Mouse (Mus musculus): ENCODE data around the gene P2rx5.
A peak's percentile ranks its signal among the peaks of the same experiment; 100 is the strongest.

Gene P2rx5

DNA sequence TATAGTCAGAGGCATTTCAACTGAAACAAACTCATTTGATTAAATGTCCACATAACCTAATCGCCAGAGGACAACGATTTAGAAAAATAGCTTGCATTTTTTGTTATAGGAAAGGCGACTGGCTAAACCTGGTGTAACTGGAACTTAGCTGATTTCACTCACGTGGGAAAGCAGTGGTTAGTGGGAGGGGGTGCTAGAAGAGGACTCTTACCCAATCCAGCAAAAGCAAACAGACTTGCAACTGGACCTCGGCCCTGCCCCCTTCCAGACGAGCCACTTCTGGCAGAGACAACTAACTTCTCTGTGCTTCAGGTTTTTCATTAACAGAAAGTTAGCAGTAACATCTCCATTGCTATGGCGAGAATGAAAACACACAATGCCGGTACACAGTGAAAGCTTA, 15.4 kb downstream of the P2rx5 start:
- no peak for DNase-seq (ENCODE audit: inconsistent ontology term)

DNA sequence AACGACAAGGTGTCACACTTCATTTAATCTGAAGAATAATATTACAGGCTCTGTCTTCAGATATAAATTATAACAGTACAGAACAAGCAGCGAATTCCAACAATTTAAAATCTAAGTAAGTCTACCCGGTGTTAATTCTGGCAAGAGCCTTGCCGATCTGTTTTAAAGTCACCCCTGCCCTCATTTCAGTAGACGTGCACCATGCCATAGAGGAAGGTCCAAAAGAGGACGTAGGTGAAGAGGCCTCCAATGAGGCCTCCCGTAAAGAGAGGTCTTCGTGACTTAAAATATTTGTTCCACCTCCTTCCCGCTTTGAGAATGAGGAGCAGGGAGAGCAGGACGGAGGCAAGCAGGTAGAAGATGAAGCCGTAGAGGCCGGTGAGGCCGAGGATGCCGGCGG, 16.0 kb downstream of the P2rx5 start:
- DNase-seq (ENCODE audit: inconsistent ontology term), result no peak

GRCm38 (mm10) chr11:73176608-73177508, 16.6 kb downstream of the P2rx5 start, which contains the start of the genes Emc6 and Tax1bp3:
Emc6 (minus strand) TSS chr11:73177037.
Tax1bp3 (plus strand) TSS chr11:73177083.
- DNase-seq (ENCODE audit: inconsistent ontology term), result peak; percentile 98

- peak; percentile 97 for DNase-seq (ENCODE audit: inconsistent ontology term)
These were observed 17.3 kb downstream of the P2rx5 start for GRCm38 (mm10) chr11:73177509-73177875.

GRCm38 (mm10) chr11:73177895-73178294, 17.7 kb downstream of the P2rx5 start:
- no peak for DNase-seq (ENCODE audit: inconsistent ontology term)

DNA sequence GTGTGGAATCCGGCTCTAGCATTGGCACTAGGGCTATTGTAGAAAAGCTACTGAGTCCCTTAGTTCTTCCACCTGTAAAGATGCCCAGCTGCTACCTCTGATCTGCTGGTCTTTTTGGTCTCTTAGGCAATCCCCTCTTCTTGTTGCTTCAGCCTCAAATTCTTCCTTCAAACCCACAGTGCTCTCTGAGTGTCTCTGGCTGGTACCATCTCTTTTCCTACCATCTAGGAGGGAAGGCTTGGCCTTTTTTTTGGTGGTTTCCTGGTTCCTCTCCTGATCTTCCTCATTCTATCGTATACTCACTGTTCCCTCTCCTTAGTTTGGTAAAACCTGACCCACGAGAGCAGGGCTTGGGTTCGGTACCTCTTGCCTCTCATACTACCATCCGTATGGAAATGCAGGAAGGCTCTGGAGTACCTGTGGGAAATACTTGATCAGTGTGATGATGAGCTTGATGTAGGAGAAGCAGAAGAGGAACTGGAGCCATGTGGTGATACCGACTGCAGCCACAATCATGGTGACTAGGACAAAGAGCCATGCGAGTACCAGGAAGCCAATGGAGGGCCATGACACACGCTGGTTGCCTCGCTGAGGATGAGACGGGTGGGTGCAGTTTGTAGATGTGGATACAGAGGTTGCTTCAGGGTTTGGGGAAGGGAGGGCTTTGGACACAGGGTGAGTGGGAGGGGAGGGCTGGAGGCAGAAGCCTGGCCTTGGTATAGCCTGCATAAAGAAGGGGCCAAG, 25.8 kb downstream of the P2rx5 start:
- no peak for DNase-seq (ENCODE audit: inconsistent ontology term)

DNA sequence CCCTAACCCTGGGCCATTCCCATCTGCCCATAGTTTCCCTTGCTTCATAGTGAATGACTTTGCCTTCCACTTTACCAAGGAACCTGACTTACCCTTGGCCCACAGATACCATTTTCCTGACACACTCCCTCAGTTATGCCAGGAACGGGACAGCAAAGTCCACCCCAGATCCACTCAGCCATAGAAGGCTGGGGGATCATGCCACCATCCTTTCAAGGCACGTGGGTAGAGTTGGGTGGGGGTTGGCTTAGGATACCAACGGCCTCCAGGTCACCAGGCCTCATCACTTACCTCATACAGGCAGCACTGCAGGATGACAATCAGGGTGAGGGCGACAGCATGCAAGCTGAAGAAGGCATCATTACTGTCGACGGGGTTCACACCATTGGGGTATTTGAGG, 27.0 kb downstream of the P2rx5 start:
- DNase-seq (ENCODE audit: inconsistent ontology term), result no peak

DNA sequence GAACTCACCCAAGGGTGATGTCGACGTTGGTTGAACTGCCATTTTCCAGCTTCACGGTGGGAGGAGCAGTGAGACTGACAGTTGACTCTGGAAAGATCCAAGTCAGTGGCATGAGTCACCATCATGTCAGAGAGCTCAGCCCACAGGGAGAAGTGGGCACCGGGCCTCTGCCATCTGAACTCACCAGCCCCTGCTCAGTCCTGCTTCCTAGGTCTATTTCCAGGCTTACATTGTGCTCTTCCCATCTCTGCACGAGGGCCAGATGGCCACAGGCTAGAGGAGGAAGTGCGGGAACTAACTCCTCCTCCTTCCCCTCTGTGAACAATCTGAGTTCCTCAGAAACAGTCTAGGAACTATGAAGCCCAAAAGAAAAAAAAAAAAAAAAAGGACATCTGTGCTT, 32.8 kb downstream of the P2rx5 start:
- DNase-seq (ENCODE audit: inconsistent ontology term), result no peak

DNA sequence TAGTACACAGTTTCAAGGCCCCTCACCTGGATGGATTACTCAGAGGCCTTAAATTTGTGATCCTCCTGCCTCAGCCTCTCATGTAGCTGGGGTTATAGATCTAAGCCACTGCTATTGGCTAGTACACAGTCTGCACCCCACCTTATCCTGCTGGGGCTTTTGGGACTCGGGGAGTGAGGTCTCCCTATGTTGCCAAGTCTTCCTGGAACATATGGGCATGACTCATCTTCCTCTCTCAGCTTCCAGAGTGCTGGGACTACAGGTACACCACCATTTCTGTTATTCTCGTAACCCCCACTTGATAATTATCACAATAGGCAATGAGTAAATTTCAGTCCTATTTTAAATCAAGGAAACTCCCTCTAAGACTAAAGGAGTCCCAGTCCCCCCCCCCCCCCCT, 34.2 kb downstream of the P2rx5 start:
- DNase-seq (ENCODE audit: inconsistent ontology term), result no peak

DNA sequence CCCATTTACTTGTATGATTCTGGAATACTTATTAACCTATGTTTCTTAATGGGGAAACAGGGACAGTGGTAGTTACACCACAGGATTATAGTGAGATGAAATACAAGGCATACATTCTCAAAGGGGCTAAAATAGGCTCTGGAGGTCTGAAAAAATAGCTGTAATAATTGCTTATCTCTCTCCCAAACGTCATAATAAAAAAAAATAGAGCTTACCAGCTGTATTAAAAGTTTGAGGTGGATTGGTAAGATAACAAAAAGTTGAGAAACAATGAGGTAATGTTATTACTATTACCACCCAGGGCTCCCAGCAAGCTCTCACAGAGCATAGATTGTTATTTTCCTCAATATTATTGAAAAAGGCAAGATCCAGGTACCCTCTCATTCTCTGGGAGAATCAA, 38.0 kb downstream of the P2rx5 start:
- DNase-seq (ENCODE audit: inconsistent ontology term), result no peak

- no peak for DNase-seq (ENCODE audit: inconsistent ontology term)
These were observed 38.5 kb downstream of the P2rx5 start, which contains the start of gene Ctns for GRCm38 (mm10) chr11:73198603-73199229. Ctns (minus strand) TSS chr11:73199042.

GRCm38 (mm10) chr11:73199230-73199712, 39.0 kb downstream of the P2rx5 start, which contains the start of gene Shpk:
Shpk (plus strand) TSS chr11:73199460.
- DNase-seq (ENCODE audit: inconsistent ontology term), result peak; percentile 97

DNA sequence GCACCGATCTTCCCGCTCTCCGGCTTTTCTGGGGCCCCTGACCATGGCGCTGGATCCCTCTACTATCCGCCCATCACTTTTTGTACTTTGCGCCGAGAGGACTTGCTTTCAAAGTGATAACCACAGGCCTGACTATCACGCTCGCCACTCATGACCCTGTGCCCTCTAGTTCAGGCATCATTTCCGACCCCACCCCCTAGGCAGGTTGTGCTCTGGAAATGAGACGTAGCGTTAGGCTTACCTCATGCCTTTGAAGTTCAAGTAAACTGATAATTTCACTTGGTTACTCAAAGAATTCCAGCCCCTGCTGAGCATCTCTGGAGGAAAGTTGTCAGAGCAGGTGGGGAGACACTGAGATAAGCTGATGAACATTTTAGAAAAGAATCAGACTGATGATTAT, 39.7 kb downstream of the P2rx5 start:
- DNase-seq (ENCODE audit: inconsistent ontology term), result no peak

- no peak for DNase-seq (ENCODE audit: inconsistent ontology term)
These were observed 40.8 kb downstream of the P2rx5 start for GRCm38 (mm10) chr11:73201021-73201420.

DNA sequence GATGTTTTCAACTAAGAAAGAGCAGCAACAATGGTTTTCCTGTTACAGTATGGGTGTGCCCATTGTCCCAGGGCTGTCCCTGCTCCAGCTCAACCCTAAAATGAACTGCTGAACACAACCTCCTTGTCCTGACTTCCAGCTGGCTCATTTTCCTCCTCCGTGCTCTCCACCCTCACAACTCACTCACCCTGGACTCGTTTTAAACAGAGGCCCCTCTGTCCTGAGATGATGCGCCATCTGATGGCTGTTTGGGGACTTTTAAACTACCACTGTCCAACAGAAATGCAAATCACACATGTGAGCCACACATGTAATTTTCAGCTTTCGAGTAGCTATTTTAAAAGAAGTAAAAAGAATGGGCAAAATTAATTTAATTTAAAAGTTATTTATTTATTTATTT, 41.4 kb downstream of the P2rx5 start:
- no peak for DNase-seq (ENCODE audit: inconsistent ontology term)

DNA sequence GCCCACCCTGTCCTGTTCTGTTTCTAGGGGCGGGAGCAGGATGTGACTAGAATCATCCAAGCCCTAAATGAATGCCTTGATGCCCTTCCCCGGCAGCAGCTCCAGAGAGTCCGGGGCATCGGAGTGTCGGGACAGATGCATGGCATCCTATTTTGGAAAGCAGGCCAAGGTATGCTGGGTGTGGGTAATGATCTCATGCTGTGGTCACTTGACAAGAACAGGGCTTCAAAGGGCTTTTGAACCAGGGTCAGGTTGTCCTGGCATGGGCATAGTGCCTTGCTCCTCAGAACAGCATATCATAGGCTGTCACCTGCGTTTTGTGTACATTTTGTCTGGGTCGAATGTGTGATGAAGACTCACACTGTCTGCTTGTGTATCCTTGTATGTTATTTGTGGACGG, 43.7 kb downstream of the P2rx5 start:
- no peak for DNase-seq (ENCODE audit: inconsistent ontology term)

DNA sequence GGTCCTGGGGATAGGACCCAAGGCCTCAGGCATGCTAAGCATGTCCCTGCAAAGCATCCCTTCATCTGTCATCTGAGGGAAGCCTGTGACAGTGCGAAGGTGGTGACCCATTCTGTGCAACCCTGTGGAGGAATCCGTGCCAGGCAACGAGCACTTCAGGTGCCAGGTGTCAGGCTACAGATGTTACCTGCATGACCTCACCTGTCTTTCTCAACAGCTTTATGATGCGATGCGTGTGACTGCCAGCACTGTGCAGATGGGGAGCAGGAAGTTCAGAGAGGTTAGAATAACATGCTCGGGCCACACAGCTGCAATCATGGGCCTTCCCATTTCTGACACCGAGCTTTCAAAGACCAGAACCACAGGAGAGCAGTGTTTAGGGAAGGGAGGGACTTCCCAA, 45.0 kb downstream of the P2rx5 start:
- no peak for DNase-seq (ENCODE audit: inconsistent ontology term)

- DNase-seq (ENCODE audit: inconsistent ontology term), result no peak
These were observed 47.4 kb downstream of the P2rx5 start for GRCm38 (mm10) chr11:73207621-73208020.

- DNase-seq (ENCODE audit: inconsistent ontology term), result no peak
These were observed 53.7 kb downstream of the P2rx5 start for GRCm38 (mm10) chr11:73213956-73214355.

DNA sequence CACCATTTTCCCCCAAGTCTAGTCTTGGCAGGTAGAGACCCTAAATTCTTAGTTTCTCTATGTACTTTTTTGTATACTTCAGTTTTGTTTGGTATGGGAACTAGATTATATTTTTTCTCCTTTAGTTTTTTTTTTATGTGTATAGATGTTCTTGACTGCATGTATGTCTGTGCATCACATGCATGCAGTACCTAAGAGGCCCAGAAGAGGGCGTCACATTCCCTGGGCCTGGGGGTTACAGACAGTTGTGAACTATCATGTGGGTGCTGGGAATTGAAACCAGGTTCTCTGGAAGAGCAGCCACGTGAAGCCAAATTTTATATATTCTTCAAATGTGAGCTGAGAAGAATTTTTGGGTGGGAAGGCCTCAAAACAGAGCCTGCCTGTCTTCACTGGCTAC, 59.5 kb downstream of the P2rx5 start:
- DNase-seq (ENCODE audit: inconsistent ontology term), result no peak

GRCm38 (mm10) chr11:73220651-73221050, 60.4 kb downstream of the P2rx5 start:
- peak; percentile 78 for DNase-seq (ENCODE audit: inconsistent ontology term)
